Mouse (Mus musculus): Measurements from ENCODE around the gene Chn2.

Gene Chn2

GRCm38 (mm10) chr6:54076625-54077024 lies 37.3 kb downstream of the Chn2 start:
- no peak for DNase-seq (ENCODE audit: low spot score in 2 of 2)

GRCm38 (mm10) chr6:54078269-54078668 lies 38.9 kb downstream of the Chn2 start:
- no peak for DNase-seq (ENCODE audit: low spot score in 2 of 2)

- DNase-seq (ENCODE audit: low spot score in 2 of 2) = no peak
Observed at GRCm38 (mm10) chr6:54079881-54080280, 40.5 kb downstream of the Chn2 start.

- DNase-seq (ENCODE audit: low spot score in 2 of 2) = no peak
Observed at GRCm38 (mm10) chr6:54080518-54081285, 41.3 kb downstream of the Chn2 start.

GRCm38 (mm10) chr6:54082576-54082975 lies 43.2 kb downstream of the Chn2 start:
- peak in 1 of 2 experiments; percentile 35 for DNase-seq (ENCODE audit: low spot score in 2 of 2)

GRCm38 (mm10) chr6:54084046-54084445 lies 44.7 kb downstream of the Chn2 start:
- no peak for DNase-seq (ENCODE audit: low spot score in 2 of 2)

GRCm38 (mm10) chr6:54085009-54085408 lies 45.7 kb downstream of the Chn2 start:
- DNase-seq (ENCODE audit: low spot score in 2 of 2) = no peak

GRCm38 (mm10) chr6:54088168-54088567 lies 48.8 kb downstream of the Chn2 start:
- no peak for DNase-seq (ENCODE audit: low spot score in 2 of 2)

- DNase-seq (ENCODE audit: low spot score in 2 of 2) = no peak
Observed at GRCm38 (mm10) chr6:54090822-54091221, 51.5 kb downstream of the Chn2 start.

- no peak for DNase-seq (ENCODE audit: low spot score in 2 of 2)
Observed at GRCm38 (mm10) chr6:54092920-54093319, 53.6 kb downstream of the Chn2 start.

- DNase-seq (ENCODE audit: low spot score in 2 of 2) = no peak
Observed at GRCm38 (mm10) chr6:54096147-54096761, 56.9 kb downstream of the Chn2 start.

GRCm38 (mm10) chr6:54096836-54097235 lies 57.5 kb downstream of the Chn2 start:
- no peak for DNase-seq (ENCODE audit: low spot score in 2 of 2)

GRCm38 (mm10) chr6:54098339-54098738 lies 59.0 kb downstream of the Chn2 start:
- DNase-seq (ENCODE audit: low spot score in 2 of 2) = no peak

GRCm38 (mm10) chr6:54099659-54100058 lies 60.3 kb downstream of the Chn2 start:
- no peak for DNase-seq (ENCODE audit: low spot score in 2 of 2)

GRCm38 (mm10) chr6:54102210-54102609 lies 62.9 kb downstream of the Chn2 start:
- no peak for DNase-seq (ENCODE audit: low spot score in 2 of 2)

- DNase-seq (ENCODE audit: low spot score in 2 of 2) = no peak
Observed at GRCm38 (mm10) chr6:54103276-54103975, 64.1 kb downstream of the Chn2 start.

GRCm38 (mm10) chr6:54111416-54111984 lies 72.1 kb downstream of the Chn2 start:
- no peak for DNase-seq (ENCODE audit: low spot score in 2 of 2)

GRCm38 (mm10) chr6:54113338-54113737 lies 74.0 kb downstream of the Chn2 start:
- DNase-seq (ENCODE audit: low spot score in 2 of 2) = no peak

GRCm38 (mm10) chr6:54114412-54114811 lies 75.1 kb downstream of the Chn2 start:
- DNase-seq (ENCODE audit: low spot score in 2 of 2) = no peak

- DNase-seq (ENCODE audit: low spot score in 2 of 2) = no peak
Observed at GRCm38 (mm10) chr6:54116299-54116698, 76.9 kb downstream of the Chn2 start.

- DNase-seq (ENCODE audit: low spot score in 2 of 2) = no peak
Observed at GRCm38 (mm10) chr6:54117001-54117591, 77.7 kb downstream of the Chn2 start.

GRCm38 (mm10) chr6:54118395-54118794 lies 79.0 kb downstream of the Chn2 start:
- no peak for DNase-seq (ENCODE audit: low spot score in 2 of 2)

Data from right cerebral cortex, adult 2 months (tissue).